Mouse (Mus musculus) ES-Bruce4 (cell line): Measurements from ENCODE around the gene Fbn1. TPM values are rescaled to one million over a fixed set of nuclear protein-coding genes. Genes with fewer than 3 reads are reported as not detected.
A peak's percentile ranks its signal among the peaks of the same experiment; 100 is the strongest.

Source experiments
- H3K27ac ChIP-seq: 2 replicates; pipeline ENCODE4 v1.5.1; 2012; ENCODE audit warnings: low read length, inconsistent platforms; ENCODE audit not compliant: insufficient read depth
- H3K27me3 ChIP-seq: 2 replicates; pipeline ENCODE4 v1.6.1; 2012; ENCODE audit warnings: mild to moderate bottlenecking, low read length, inconsistent platforms; ENCODE audit not compliant: control insufficient read depth, poor library complexity, insufficient read depth, severe bottlenecking
- H3K36me3 ChIP-seq: 2 replicates; pipeline ENCODE4 v1.6.1; 2012; ENCODE audit warnings: inconsistent platforms, mild to moderate bottlenecking, low read length, moderate library complexity; ENCODE audit not compliant: control insufficient read depth, poor library complexity, insufficient read depth, severe bottlenecking
- H3K4me1 ChIP-seq: one replicate; pipeline ENCODE4 v1.8.1; 2011; ENCODE audit warnings: low read length; ENCODE audit not compliant: control insufficient read depth, insufficient read depth
- H3K4me3 ChIP-seq: 2 replicates; pipeline ENCODE4 v1.5.1; 2011; ENCODE audit warnings: low read depth, mild to moderate bottlenecking, low read length
- H3K9ac ChIP-seq: 2 replicates; pipeline ENCODE4 v1.6.1; 2012; ENCODE audit warnings: low read depth, mild to moderate bottlenecking, inconsistent platforms; ENCODE audit not compliant: poor library complexity, severe bottlenecking
- H3K9me3 ChIP-seq: replicated peaks from 2 replicates; pipeline ENCODE4 v1.6.1; 2012; ENCODE audit warnings: mild to moderate bottlenecking, low read length, inconsistent platforms; ENCODE audit not compliant: control insufficient read depth, poor library complexity, insufficient read depth, severe bottlenecking
- CTCF ChIP-seq: IDR thresholded peaks from one replicate; pipeline ENCODE4 v1.8.1; 2011; ENCODE audit warnings: low read depth, low read length
- EP300 ChIP-seq: IDR thresholded peaks from 2 replicates; pipeline ENCODE4 v1.6.1; 2011; ENCODE audit warnings: low read depth, low read length; ENCODE audit not compliant: insufficient read depth
- POLR2A ChIP-seq: IDR thresholded peaks from one replicate; pipeline ENCODE4 v1.8.1; 2011; ENCODE audit warnings: low read length; ENCODE audit not compliant: insufficient read depth
- polyA plus RNA-seq: library from polyadenylated mRNA; stranded (reverse); fragments of >200 nt; gene quantifications from 2 replicates; pipeline ENCODE4 v1.2.4, GENCODE M21; 2011; ENCODE audit warnings: low read depth; ENCODE audit not compliant: missing spikeins, insufficient read depth, insufficient read length

The Fbn1 gene
- polyA plus RNA-seq, 1 experiment = 2.4 TPM

GRCm38 (mm10) chr2:125506316-125507054, 1.3 kb downstream of the Fbn1 start:
- H3K9me3 ChIP-seq = no peaks in the 10 kb centered on the region
- peaks cover 15% of the 10 kb centered on the region for H3K27me3 ChIP-seq
- no peaks in the 10 kb centered on the region for H3K36me3 ChIP-seq
- H3K27ac ChIP-seq = no peak overlapping the region
- H3K4me1 ChIP-seq = no peaks in the 10 kb centered on the region
- H3K4me3 ChIP-seq = peak overlapping the region; percentile 61
- H3K9ac ChIP-seq = peak overlapping the region; percentile 53
- TF ChIP-seq POLR2A (no peak), CTCF (no peak), EP300 (no peak)

DNA sequence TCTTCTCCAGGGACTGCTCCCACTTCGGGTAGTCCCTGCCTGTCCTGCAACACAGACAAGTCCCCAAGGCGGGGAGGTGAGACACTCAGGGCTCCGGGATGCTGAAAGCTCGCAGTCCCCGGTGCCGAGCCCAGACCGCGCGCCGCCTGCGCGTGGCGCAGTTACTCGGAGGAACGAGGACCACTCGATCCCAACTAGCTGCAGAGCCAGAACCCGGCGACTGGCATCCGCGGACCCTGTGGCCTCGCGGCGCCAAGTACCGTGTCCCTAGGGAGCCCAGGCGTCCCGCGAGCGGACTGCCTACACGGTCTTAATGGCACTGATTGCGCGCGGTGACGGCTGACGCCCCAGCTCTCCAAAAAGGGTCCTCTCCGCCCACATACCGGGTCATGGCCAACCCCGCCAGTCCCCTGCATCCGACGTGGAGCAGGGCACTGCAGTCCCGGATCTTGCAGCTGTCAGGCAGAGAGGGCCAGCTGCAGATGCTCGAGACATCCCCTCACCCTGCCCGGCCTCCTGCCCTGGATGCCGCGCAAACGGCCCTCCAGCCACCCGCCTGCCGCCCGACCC, 2.0 kb downstream of the Fbn1 start:
- H3K9me3 ChIP-seq = no peaks in the 10 kb centered on the region
- H3K27me3 ChIP-seq = peaks cover 15% of the 10 kb centered on the region
- no peaks in the 10 kb centered on the region for H3K36me3 ChIP-seq
- peak overlapping the region; percentile 53 for H3K9ac ChIP-seq
- peak overlapping the region; percentile 61 for H3K4me3 ChIP-seq
- no peak overlapping the region for H3K27ac ChIP-seq
- no peak for TF ChIP-seq CTCF
- TF ChIP-seq EP300 = no peak
- no peak for TF ChIP-seq POLR2A
- no peaks in the 10 kb centered on the region for H3K4me1 ChIP-seq

- H3K4me3 ChIP-seq = peak within 1 kb of the TSS; percentile 65
- H3K36me3 ChIP-seq = no peaks in the 10 kb centered on the region
- no peaks in the 10 kb centered on the region for H3K4me1 ChIP-seq
- no peak within 1 kb of the TSS for H3K27ac ChIP-seq
- no peaks in the 10 kb centered on the region for H3K9me3 ChIP-seq
- peak within 1 kb of the TSS; percentile 53 for H3K9ac ChIP-seq
- no peak for TF ChIP-seq POLR2A
- no peak for TF ChIP-seq CTCF
- no peak for TF ChIP-seq EP300
- peaks cover 15% of the 10 kb centered on the region for H3K27me3 ChIP-seq
These were observed 2.6 kb downstream of the Fbn1 start, which contains the start of gene Gm9913 for GRCm38 (mm10) chr2:125505006-125505745. Gm9913 (plus strand) TSS chr2:125505089.

GRCm38 (mm10) chr2:125501526-125501925, 6.3 kb downstream of the Fbn1 start:
- H3K9me3 ChIP-seq = no peaks in the 10 kb centered on the region
- TF ChIP-seq POLR2A (no peak), EP300 (no peak), CTCF (no peak)
- no peak overlapping the region for H3K4me3 ChIP-seq
- peaks cover 14% of the 10 kb centered on the region for H3K27me3 ChIP-seq
- H3K4me1 ChIP-seq = no peaks in the 10 kb centered on the region
- H3K27ac ChIP-seq = no peak overlapping the region
- no peak overlapping the region for H3K9ac ChIP-seq
- no peaks in the 10 kb centered on the region for H3K36me3 ChIP-seq

DNA sequence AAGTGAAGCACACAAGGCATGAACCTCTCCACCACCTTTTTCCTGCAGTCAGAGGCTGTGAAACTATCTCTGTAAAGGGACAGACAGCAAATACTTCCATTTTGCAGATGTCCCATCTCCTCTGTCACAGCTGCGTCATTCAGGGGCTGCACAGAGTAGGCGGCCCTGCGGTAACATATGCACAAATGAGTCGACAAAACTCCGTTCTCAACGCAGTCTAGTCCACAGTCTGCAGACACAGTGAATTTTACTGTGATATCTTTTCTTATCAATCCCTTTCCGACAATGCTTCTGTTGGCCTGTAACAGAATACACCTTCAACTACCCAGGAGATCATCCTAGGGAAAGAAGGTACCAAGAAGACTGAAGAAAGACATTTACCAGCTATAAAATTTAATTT, 9.6 kb downstream of the Fbn1 start:
- no peak for TF ChIP-seq EP300
- TF ChIP-seq CTCF = no peak
- no peak for TF ChIP-seq POLR2A

More for the DNA sequence above, 9.6 kb downstream of the Fbn1 start:
- Histone ChIP-seq H3K36me3 (no peaks in the 10 kb centered on the region), H3K4me1 (no peaks in the 10 kb centered on the region), H3K27ac (no peak overlapping the region), H3K9ac (no peak overlapping the region), H3K27me3 (no peaks in the 10 kb centered on the region), H3K4me3 (no peak overlapping the region), H3K9me3 (no peaks in the 10 kb centered on the region)
